Mouse (Mus musculus): ENCODE results near the gene Prps1l1. TPM values are rescaled to one million over a fixed set of nuclear protein-coding genes. Genes with fewer than 3 reads are reported as not detected.

Prps1l1 gene
- total RNA-seq, 1 experiment, result not detected

DNA sequence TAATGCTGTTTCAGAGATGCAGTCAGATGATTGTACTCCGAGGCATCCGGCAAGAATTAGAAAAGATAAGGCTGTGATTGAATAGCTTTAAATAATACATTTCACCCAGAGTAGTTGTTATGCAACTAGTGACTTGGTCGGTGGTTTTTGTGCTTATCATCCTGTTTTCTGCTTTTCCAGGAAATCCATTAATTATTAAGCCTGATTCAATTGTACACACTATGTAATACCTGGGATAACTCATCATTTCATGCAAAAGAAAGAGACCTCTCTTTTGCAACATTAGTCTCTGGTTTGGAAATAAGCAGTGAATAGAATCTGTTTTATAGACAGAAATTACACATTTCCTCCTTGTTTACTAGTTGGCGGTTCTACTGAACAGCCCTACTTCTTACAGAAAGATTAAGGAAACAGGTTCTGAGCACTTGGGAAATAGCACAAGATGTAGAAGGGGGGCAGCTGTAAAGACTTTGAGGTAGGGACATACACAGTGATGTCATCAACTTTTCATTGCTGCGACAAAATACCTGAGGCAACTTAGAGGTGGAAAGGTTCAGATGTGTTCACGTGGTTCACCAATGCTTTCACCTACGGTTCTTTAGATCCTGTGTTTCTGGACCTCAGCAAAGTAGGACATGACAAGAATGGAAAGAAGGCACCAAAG lies 5.1 kb downstream of the Prps1l1 start:
- Histone ChIP-seq H3K4me3 (ENCODE audit: insufficient read depth in 1 of 2, low read depth in 1 of 2, low read length in 2 of 2, poor library complexity in 1 of 2, severe bottlenecking in 1 of 2) (no peak overlapping the region), H3K9me3 (ENCODE audit: control insufficient read depth, insufficient read depth, low read depth, low read length) (no peaks in the 10 kb centered on the region), H3K9ac (ENCODE audit: insufficient read depth, low read depth, low read length, poor library complexity, severe bottlenecking) (no peak overlapping the region), H3K36me3 (ENCODE audit: control insufficient read depth, insufficient read depth, low read length, poor library complexity, severe bottlenecking) (no peaks in the 10 kb centered on the region), H3K27ac (ENCODE audit: insufficient read depth, low read depth, low read length, poor library complexity, severe bottlenecking) (no peak overlapping the region), H3K4me1 (ENCODE audit: control insufficient read depth in 2 of 2, insufficient read depth in 2 of 2, low read length in 2 of 2, poor library complexity in 1 of 2) (no peaks in the 10 kb centered on the region)
- no peak for TF ChIP-seq HCFC1 (IDR thresholded peaks at IDR 0.05; ENCODE audit: borderline replicate concordance, insufficient read depth, low read length)
- in situ Hi-C loops (cut with MboI; ENCODE audit: low sequenced_read_pairs in 2 of 2, unreplicated experiment in 2 of 2), result no loop called here
- DNase-seq (ENCODE audit: low read depth, low spot score), result no peak

DNA sequence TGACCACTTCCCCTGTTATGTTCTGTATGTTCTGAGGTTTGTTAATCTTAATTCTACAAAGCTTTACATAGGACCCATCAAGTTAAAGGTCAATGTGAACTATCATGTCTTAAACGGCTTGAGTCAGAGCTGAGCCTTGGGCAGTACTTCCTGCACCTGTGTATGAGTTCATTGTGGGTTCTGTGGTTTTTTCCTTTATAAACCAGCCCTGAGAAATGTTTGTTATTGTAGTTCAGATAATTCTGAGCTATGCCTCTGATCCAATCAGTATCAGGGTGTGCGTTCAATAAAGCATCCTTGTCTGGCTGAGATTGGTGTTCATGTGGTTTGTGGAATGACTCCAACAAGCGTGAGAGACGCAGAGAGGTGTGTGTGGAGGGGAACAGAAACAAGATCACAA lies 5.8 kb downstream of the Prps1l1 start:
- no peak overlapping the region for H3K9ac ChIP-seq (ENCODE audit: insufficient read depth, low read depth, low read length, poor library complexity, severe bottlenecking)
- H3K4me1 ChIP-seq (ENCODE audit: control insufficient read depth in 2 of 2, insufficient read depth in 2 of 2, low read length in 2 of 2, poor library complexity in 1 of 2), result no peaks in the 10 kb centered on the region
- H3K4me3 ChIP-seq (ENCODE audit: insufficient read depth in 1 of 2, low read depth in 1 of 2, low read length in 2 of 2, poor library complexity in 1 of 2, severe bottlenecking in 1 of 2), result no peak overlapping the region
- no peak overlapping the region for H3K27ac ChIP-seq (ENCODE audit: insufficient read depth, low read depth, low read length, poor library complexity, severe bottlenecking)
- DNase-seq (ENCODE audit: low read depth, low spot score), result no peak
- in situ Hi-C loops (cut with MboI; ENCODE audit: low sequenced_read_pairs in 2 of 2, unreplicated experiment in 2 of 2), result no loop called here
- H3K9me3 ChIP-seq (ENCODE audit: control insufficient read depth, insufficient read depth, low read depth, low read length), result no peaks in the 10 kb centered on the region
- H3K36me3 ChIP-seq (ENCODE audit: control insufficient read depth, insufficient read depth, low read length, poor library complexity, severe bottlenecking), result no peaks in the 10 kb centered on the region
- TF ChIP-seq ZNF384 (IDR thresholded peaks at IDR 0.05; ENCODE audit: low read depth, low read length) (no peak), MAFK (IDR thresholded peaks at IDR 0.05; ENCODE audit: insufficient read depth, low read depth, low read length) (no peak), ZC3H11A (IDR thresholded peaks at IDR 0.05; ENCODE audit: borderline replicate concordance, low read depth, low read length) (no peak), HCFC1 (IDR thresholded peaks at IDR 0.05; ENCODE audit: borderline replicate concordance, insufficient read depth, low read length) (no peak), CHD2 (IDR thresholded peaks at IDR 0.05; ENCODE audit: low read depth, low read length) (no peak)

DNA sequence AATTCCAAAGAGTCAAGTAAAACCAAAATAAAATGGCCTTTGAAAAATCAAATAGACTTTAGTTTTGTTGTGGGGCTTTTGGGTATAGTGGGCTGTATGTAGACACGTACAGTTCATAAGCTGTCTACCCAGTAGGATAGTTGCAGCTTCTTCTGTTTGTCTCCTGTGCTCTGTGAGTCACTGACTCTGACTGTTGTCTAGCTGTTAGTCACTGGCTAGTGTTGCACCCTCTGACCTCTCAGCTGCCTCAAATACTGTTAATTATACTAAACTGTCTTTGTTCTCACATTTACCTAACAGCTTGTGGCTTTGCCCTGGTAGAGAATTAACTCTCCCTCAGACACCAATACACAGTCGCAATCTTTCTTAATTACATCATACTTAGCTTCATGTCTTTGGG lies 7.3 kb downstream of the Prps1l1 start:
- Histone ChIP-seq H3K4me3 (ENCODE audit: insufficient read depth in 1 of 2, low read depth in 1 of 2, low read length in 2 of 2, poor library complexity in 1 of 2, severe bottlenecking in 1 of 2) (no peak overlapping the region), H3K36me3 (ENCODE audit: control insufficient read depth, insufficient read depth, low read length, poor library complexity, severe bottlenecking) (no peaks in the 10 kb centered on the region), H3K9me3 (ENCODE audit: control insufficient read depth, insufficient read depth, low read depth, low read length) (no peaks in the 10 kb centered on the region), H3K27ac (ENCODE audit: insufficient read depth, low read depth, low read length, poor library complexity, severe bottlenecking) (no peak overlapping the region), H3K9ac (ENCODE audit: insufficient read depth, low read depth, low read length, poor library complexity, severe bottlenecking) (no peak overlapping the region), H3K4me1 (ENCODE audit: control insufficient read depth in 2 of 2, insufficient read depth in 2 of 2, low read length in 2 of 2, poor library complexity in 1 of 2) (no peaks in the 10 kb centered on the region)
- no peak for DNase-seq (ENCODE audit: low read depth, low spot score)
- TF ChIP-seq CHD2 (IDR thresholded peaks at IDR 0.05; ENCODE audit: low read depth, low read length) (no peak), MAFK (IDR thresholded peaks at IDR 0.05; ENCODE audit: insufficient read depth, low read depth, low read length) (no peak), ZC3H11A (IDR thresholded peaks at IDR 0.05; ENCODE audit: borderline replicate concordance, low read depth, low read length) (no peak), ZNF384 (IDR thresholded peaks at IDR 0.05; ENCODE audit: low read depth, low read length) (no peak), HCFC1 (IDR thresholded peaks at IDR 0.05; ENCODE audit: borderline replicate concordance, insufficient read depth, low read length) (no peak)
- in situ Hi-C loops (cut with MboI; ENCODE audit: low sequenced_read_pairs in 2 of 2, unreplicated experiment in 2 of 2), result no loop called here

DNA sequence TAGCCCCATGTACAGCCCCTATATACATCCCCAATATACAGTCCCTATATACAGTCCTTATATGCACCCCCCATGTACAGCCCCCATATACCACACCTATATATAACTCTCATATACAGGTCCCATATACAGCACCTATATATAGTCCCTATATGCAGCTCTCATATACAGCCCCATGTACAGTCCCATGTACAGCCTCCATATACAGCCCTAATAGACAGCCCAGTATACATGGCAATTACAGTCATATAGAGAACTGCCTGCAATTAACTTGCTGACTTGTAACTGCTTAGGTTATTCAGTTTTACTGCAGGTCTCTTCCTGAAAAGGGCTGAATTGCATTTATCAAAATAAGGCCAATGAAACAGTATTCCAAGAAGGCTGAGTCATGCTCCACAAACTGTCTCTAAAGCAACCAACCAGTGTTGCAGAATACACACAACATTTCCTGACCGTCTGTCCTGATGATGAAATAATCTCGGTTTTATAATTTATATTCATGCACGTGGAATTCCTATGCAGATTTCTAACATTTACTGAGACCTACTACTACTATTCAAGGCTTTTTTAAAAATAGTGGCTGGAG lies 13.1 kb downstream of the Prps1l1 start:
- no peak overlapping the region for H3K9ac ChIP-seq (ENCODE audit: insufficient read depth, low read depth, low read length, poor library complexity, severe bottlenecking)
- no peaks in the 10 kb centered on the region for H3K36me3 ChIP-seq (ENCODE audit: control insufficient read depth, insufficient read depth, low read length, poor library complexity, severe bottlenecking)
- H3K4me1 ChIP-seq (ENCODE audit: control insufficient read depth in 2 of 2, insufficient read depth in 2 of 2, low read length in 2 of 2, poor library complexity in 1 of 2), result no peaks in the 10 kb centered on the region
- H3K27ac ChIP-seq (ENCODE audit: insufficient read depth, low read depth, low read length, poor library complexity, severe bottlenecking), result no peak overlapping the region
- in situ Hi-C loops (cut with MboI; ENCODE audit: low sequenced_read_pairs in 2 of 2, unreplicated experiment in 2 of 2), result no loop called here
- TF ChIP-seq MAFK (IDR thresholded peaks at IDR 0.05; ENCODE audit: insufficient read depth, low read depth, low read length), result no peak
- TF ChIP-seq ZC3H11A (IDR thresholded peaks at IDR 0.05; ENCODE audit: borderline replicate concordance, low read depth, low read length), result no peak
- TF ChIP-seq CHD2 (IDR thresholded peaks at IDR 0.05; ENCODE audit: low read depth, low read length), result no peak
- no peak for TF ChIP-seq ZNF384 (IDR thresholded peaks at IDR 0.05; ENCODE audit: low read depth, low read length)
- TF ChIP-seq HCFC1 (IDR thresholded peaks at IDR 0.05; ENCODE audit: borderline replicate concordance, insufficient read depth, low read length), result no peak
- no peak for DNase-seq (ENCODE audit: low read depth, low spot score)
- H3K4me3 ChIP-seq (ENCODE audit: insufficient read depth in 1 of 2, low read depth in 1 of 2, low read length in 2 of 2, poor library complexity in 1 of 2, severe bottlenecking in 1 of 2), result no peak overlapping the region
- H3K9me3 ChIP-seq (ENCODE audit: control insufficient read depth, insufficient read depth, low read depth, low read length), result no peaks in the 10 kb centered on the region
